Mouse (Mus musculus) heart, adult 2 months (tissue): ENCODE measurements at regions not wholly inside any gene's neighbourhood (a gene's known extent, or its start where the extent isn't known, plus 50 kb on each side); places are given as distances from the start of the nearest gene placed in this dataset.

Source experiments
- DNase-seq, 2 experiments: peaks; one replicate each; pipeline ENCODE4 v3.0.0; 2021
- H3K27ac ChIP-seq: fragments of 200-600 bp; 2 replicates; pipeline ENCODE4 v1.8.1; 2022
- H3K27me3 ChIP-seq: fragments of 200-500 bp; 2 replicates; pipeline ENCODE4 v1.6.1; 2012; ENCODE audit warnings: mild to moderate bottlenecking, low read length, inconsistent platforms, mixed read lengths; ENCODE audit not compliant: control insufficient read depth, insufficient read depth
- H3K36me3 ChIP-seq: fragments of 200-500 bp; 2 replicates; pipeline ENCODE4 v1.6.1; 2012; ENCODE audit warnings: low read length, inconsistent platforms; ENCODE audit not compliant: control insufficient read depth, insufficient read depth
- H3K4me1 ChIP-seq: fragments of 200-500 bp; 2 replicates; pipeline ENCODE4 v1.6.1; 2011; ENCODE audit warnings: low read length; ENCODE audit not compliant: control insufficient read depth, insufficient read depth
- H3K4me3 ChIP-seq: fragments of 200-600 bp; 2 replicates; pipeline ENCODE4 v1.8.1; 2022
- H3K79me2 ChIP-seq: fragments of 200-500 bp; replicated peaks from 2 replicates; pipeline ENCODE4 v1.6.1; 2012; ENCODE audit warnings: mild to moderate bottlenecking, inconsistent platforms, low read length, moderate library complexity, mixed read lengths; ENCODE audit not compliant: control insufficient read depth, insufficient read depth
- H3K9ac ChIP-seq: fragments of 200-500 bp; 2 replicates; pipeline ENCODE4 v1.6.1; 2012; ENCODE audit warnings: low read depth, mild to moderate bottlenecking, control low read depth, inconsistent platforms, low read length, mixed read lengths
- CTCF ChIP-seq: fragments of 200-600 bp; IDR thresholded peaks from 2 replicates; pipeline ENCODE4 v1.8.1; 2022; ENCODE audit warnings: antibody characterized with exemption, mild to moderate bottlenecking, moderate library complexity
- EP300 ChIP-seq: fragments of 200-500 bp; IDR thresholded peaks from 2 replicates; pipeline ENCODE4 v1.6.1; 2011; ENCODE audit warnings: low read depth, low read length, control low read depth; ENCODE audit not compliant: insufficient read depth
- POLR2A ChIP-seq: fragments of 200-500 bp; IDR thresholded peaks from 2 replicates; pipeline ENCODE4 v1.6.1; 2011; ENCODE audit warnings: mild to moderate bottlenecking, low read depth, low read length, control low read depth; ENCODE audit not compliant: insufficient read depth
- WGBS: fragments of 180-500 bp; shearing (Covaris S2); methylation state at CpG from one replicate; pipeline ENCODE4 v1.1.7; 2018; 5-methylcytosine and 5-hydroxymethylcytosine counted together
- intact Hi-C: fragments of 180-260 bp; cut with DNase I; formaldehyde crosslinking; loops from one replicate; pipeline ENCODE4 v1.15.1; 2025

- no peak overlapping the region for H3K4me3 ChIP-seq
- H3K36me3 ChIP-seq, result no peaks in the 10 kb centered on the region
- H3K27me3 ChIP-seq, result no peaks in the 10 kb centered on the region
- intact Hi-C loops, result no loop called here
- H3K4me1 ChIP-seq, result no peaks in the 10 kb centered on the region
- TF ChIP-seq POLR2A, result no peak
- TF ChIP-seq EP300, result no peak
- no peak for TF ChIP-seq CTCF
- H3K27ac ChIP-seq, result no peak overlapping the region
- WGBS, result 56% methylated on average over 7 of the region's 7 CpGs
- no peak for DNase-seq
- H3K79me2 ChIP-seq, result no peaks in the 10 kb centered on the region
- no peak overlapping the region for H3K9ac ChIP-seq
Measured at GRCm38 (mm10) chr13:97372348-97372747, 131.4 kb downstream of the Enc1 start.

DNA sequence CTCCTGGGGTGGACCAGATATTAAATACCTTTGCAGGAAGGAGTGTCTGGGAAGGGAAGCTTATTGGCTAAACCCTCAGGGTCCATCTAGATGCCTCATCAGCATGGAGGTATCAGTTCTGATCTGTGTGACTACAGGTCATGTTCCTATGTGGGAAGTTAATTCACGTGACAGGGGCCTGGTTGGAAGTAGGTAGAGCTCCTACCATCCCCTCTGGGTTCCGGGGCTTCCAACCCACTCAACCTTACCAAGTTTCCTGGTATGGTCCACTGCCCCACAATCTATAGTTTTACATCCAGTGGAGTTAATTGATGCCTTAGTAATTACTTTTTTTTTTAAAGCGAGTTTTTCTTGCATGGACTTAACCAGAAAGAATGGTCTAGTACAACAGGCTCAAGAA, 130.3 kb downstream of the Enc1 start:
- H3K79me2 ChIP-seq, result no peaks in the 10 kb centered on the region
- H3K4me3 ChIP-seq, result no peak overlapping the region
- H3K36me3 ChIP-seq, result no peaks in the 10 kb centered on the region
- 93% methylated on average over 3 of the region's 3 CpGs for WGBS
- H3K4me1 ChIP-seq, result no peaks in the 10 kb centered on the region
- intact Hi-C loops, result no loop called here
- H3K27ac ChIP-seq, result no peak overlapping the region
- DNase-seq, result no peak
- no peaks in the 10 kb centered on the region for H3K27me3 ChIP-seq
- TF ChIP-seq POLR2A (no peak), EP300 (no peak), CTCF (no peak)
- no peak overlapping the region for H3K9ac ChIP-seq

DNA sequence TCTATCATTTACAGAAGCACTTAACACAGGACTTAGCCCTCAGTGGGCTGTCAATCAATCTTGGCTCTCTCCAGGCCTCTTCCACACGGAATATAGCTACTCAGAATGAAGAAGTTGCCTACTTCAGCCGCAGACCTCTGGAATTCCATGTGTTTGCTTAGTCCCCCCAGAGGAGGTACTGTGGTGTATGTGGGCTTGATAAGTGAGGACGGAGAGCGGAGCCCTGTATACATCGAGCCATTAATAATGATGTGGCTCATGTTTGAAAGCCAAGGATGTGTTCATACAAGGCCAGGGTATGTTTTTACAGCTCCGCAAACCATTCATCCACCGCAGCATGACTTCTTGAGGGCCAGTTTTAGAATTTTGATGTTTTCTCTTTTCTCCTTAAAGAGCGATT, 125.8 kb downstream of the Enc1 start:
- Histone ChIP-seq H3K27ac (no peak overlapping the region), H3K79me2 (no peaks in the 10 kb centered on the region), H3K27me3 (no peaks in the 10 kb centered on the region; the same call in 1 of the 2 replicates), H3K9ac (no peak overlapping the region), H3K4me3 (no peak overlapping the region), H3K36me3 (no peaks in the 10 kb centered on the region), H3K4me1 (no peaks in the 10 kb centered on the region)
- intact Hi-C loops, result no loop called here
- 87% methylated on average over 8 of the region's 8 CpGs for WGBS
- no peak for TF ChIP-seq EP300
- no peak for TF ChIP-seq POLR2A
- no peak for TF ChIP-seq CTCF
- peak in 1 of 2 experiments; percentile 1 for DNase-seq

DNA sequence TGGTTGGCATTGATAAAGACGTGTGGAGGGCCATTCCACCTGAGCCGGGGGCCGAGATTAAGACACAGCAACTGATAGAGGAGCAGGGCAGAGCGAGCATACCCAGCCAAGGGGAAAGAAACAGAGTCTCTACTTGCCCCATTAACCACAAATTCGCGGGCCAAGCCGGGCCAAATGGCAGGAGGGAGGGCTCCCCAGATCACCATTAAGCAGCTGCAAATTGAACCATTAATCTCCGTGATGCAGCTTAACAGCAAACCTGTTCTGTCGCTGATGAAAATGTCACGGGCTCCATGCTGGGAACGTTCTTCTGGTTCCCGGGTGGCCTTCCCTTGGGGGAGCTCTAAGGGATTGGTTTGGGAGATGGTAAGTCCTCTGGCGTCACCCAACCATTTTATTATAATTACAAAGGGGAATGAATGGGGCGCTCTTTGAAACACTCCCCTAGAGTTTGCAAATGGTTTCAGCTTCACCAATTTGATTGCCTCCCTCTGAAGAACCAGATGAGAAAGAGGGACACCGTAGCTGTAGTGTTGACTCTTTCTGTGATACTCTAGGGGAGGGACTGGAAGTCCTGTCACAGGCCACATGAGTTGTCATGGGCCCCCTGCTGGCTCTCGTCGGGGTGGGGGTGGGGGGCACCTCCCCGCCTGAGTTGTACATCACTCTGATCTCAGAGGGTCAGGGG, 124.8 kb downstream of the Enc1 start:
- TF ChIP-seq CTCF, result no peak
- no peaks in the 10 kb centered on the region; the same call in 1 of the 2 replicates for H3K27me3 ChIP-seq
- no peak overlapping the region for H3K27ac ChIP-seq
- no peak overlapping the region for H3K4me3 ChIP-seq
- intact Hi-C loops, result no loop called here
- H3K9ac ChIP-seq, result no peak overlapping the region
- H3K4me1 ChIP-seq, result no peaks in the 10 kb centered on the region
- 55% methylated on average over 18 of the region's 18 CpGs for WGBS
- no peaks in the 10 kb centered on the region for H3K36me3 ChIP-seq
- peak in 1 of 2 experiments; percentile 9 for DNase-seq
- no peaks in the 10 kb centered on the region for H3K79me2 ChIP-seq

- WGBS, result 67% methylated on average over 9 of the region's 9 CpGs
- no peak for TF ChIP-seq CTCF
- no peak for TF ChIP-seq EP300
- no peak for TF ChIP-seq POLR2A
- H3K27me3 ChIP-seq, result no peaks in the 10 kb centered on the region; the same call in 1 of the 2 replicates
- H3K4me3 ChIP-seq, result no peak overlapping the region
- H3K4me1 ChIP-seq, result no peaks in the 10 kb centered on the region
- H3K27ac ChIP-seq, result no peak overlapping the region
- H3K36me3 ChIP-seq, result no peaks in the 10 kb centered on the region
- no peaks in the 10 kb centered on the region for H3K79me2 ChIP-seq
- intact Hi-C loops, result no loop called here
- no peak for DNase-seq
- H3K9ac ChIP-seq, result no peak overlapping the region
Measured at GRCm38 (mm10) chr13:97365004-97365403, 124.1 kb downstream of the Enc1 start.

DNA sequence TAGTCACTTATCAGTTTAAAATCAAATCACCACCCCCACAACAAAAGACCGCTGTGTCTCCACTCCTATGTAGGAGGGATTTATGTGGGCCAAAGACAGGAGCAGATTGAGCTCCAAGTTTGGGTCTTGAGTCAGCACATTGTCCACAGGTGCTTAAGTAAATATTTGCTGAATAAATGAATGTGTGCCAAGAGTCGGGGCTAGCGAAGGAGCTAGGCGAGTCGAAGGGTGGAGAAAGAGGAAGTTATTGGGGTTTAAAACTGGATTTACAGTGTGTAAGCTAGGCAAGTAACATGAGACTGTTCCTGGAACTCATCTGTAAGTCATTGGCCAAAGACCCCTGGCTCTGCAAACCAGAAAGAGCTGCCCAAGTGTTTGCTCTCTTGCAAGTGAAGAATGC, 122.9 kb downstream of the Enc1 start:
- intact Hi-C loops, result no loop called here
- H3K27ac ChIP-seq, result no peak overlapping the region
- WGBS, result 77% methylated on average over 5 of the region's 5 CpGs

More for the DNA sequence above, 122.9 kb downstream of the Enc1 start:
- Histone ChIP-seq H3K79me2 (no peaks in the 10 kb centered on the region), H3K4me3 (no peak overlapping the region), H3K4me1 (no peaks in the 10 kb centered on the region), H3K36me3 (no peaks in the 10 kb centered on the region), H3K27me3 (no peaks in the 10 kb centered on the region; the same call in 1 of the 2 replicates), H3K9ac (no peak overlapping the region)
- DNase-seq, result no peak
- TF ChIP-seq EP300 (no peak), POLR2A (no peak), CTCF (no peak)
